Mouse (Mus musculus) CH12.LX (cell line): ENCODE results near the gene Kcnk3.

Experiments
- CTCF ChIP-seq, 2 experiments: IDR thresholded peaks in 1 of 2; conservative IDR thresholded peaks in 1 of 2; 2 replicates each; pipeline ENCODE4 v1.5.1; 2011 to 2012; ENCODE audit warnings: low read depth in 2 of 2, low read length in 2 of 2, improper control_type of control experiment in 1 of 2, inconsistent platforms in 1 of 2, mild to moderate bottlenecking in 1 of 2, moderate library complexity in 1 of 2
- MAX ChIP-seq: IDR thresholded peaks from 2 replicates; pipeline ENCODE4 v1.6.1; 2011; ENCODE audit warnings: low read length, improper control_type of control experiment
- MXI1 ChIP-seq: IDR thresholded peaks from 2 replicates; pipeline ENCODE4 v1.6.1; 2011; ENCODE audit warnings: mild to moderate bottlenecking, low read depth, low read length, improper control_type of control experiment
- NRF1 ChIP-seq: IDR thresholded peaks from 2 replicates; pipeline ENCODE4 v1.6.1; 2014; ENCODE audit warnings: low read depth, mild to moderate bottlenecking, inconsistent platforms, low read length, improper control_type of control experiment, moderate library complexity
- POLR2A ChIP-seq: IDR thresholded peaks from 2 replicates; pipeline ENCODE4 v1.6.1; 2011; ENCODE audit warnings: low read depth, mild to moderate bottlenecking, improper control_type of control experiment, low read length
- RAD21 ChIP-seq: IDR thresholded peaks from 2 replicates; pipeline ENCODE4 v1.6.1; 2011; ENCODE audit warnings: low read depth, mild to moderate bottlenecking, low read length, improper control_type of control experiment, moderate library complexity

- TF ChIP-seq MXI1 (no peak), MAX (no peak), CTCF (conservative IDR thresholded peaks at IDR 0.05 in 1 of 2, IDR thresholded peaks at IDR 0.05 in 1 of 2; ENCODE audit: low read depth in 2 of 2, low read length in 2 of 2) (no peak), POLR2A (no peak), RAD21 (no peak), NRF1 (no peak)
Measured at GRCm38 (mm10) chr5:30632134-30632533, 44.2 kb downstream of the Kcnk3 start.
